Mouse (Mus musculus): ENCODE results near the gene H1fx.

- no peak for TF ChIP-seq GATA1 (IDR thresholded peaks at IDR 0.05; ENCODE audit: borderline replicate concordance, low read length)
- TF ChIP-seq FLI1 (IDR thresholded peaks at IDR 0.05; ENCODE audit: low read length) = no peak
These were observed 46.4 kb downstream of the H1fx start for GRCm38 (mm10) chr6:87935037-87935436.
